Mouse (Mus musculus) G1E (cell line): ENCODE measurements at regions not wholly inside any gene's neighbourhood (a gene's known extent, or its start where the extent isn't known, plus 50 kb on each side); places are given as distances from the start of the nearest gene placed in this dataset.

ENCODE experiments used
- CTCF ChIP-seq: IDR thresholded peaks from 2 replicates; pipeline ENCODE4 v1.5.1; 2012; ENCODE audit warnings: low read depth, low read length, inconsistent platforms, mixed read lengths
- GATA1 ChIP-seq: IDR thresholded peaks from 2 replicates; pipeline ENCODE4 v1.6.1; 2012; ENCODE audit warnings: borderline replicate concordance, low read length, inconsistent platforms, mixed read lengths
- GATA2 ChIP-seq: IDR thresholded peaks from 2 replicates; pipeline ENCODE4 v1.6.1; 2012; ENCODE audit warnings: low read depth, low read length, inconsistent platforms, borderline replicate concordance
- POLR2AphosphoS5 ChIP-seq: IDR thresholded peaks from 2 replicates; pipeline ENCODE4 v1.6.1; 2012; ENCODE audit warnings: low read depth, low read length, inconsistent platforms; ENCODE audit not compliant: insufficient replicate concordance
- TAL1 ChIP-seq: conservative IDR thresholded peaks from 2 replicates; pipeline ENCODE4 v1.6.1; 2012; ENCODE audit warnings: low read depth, low read length, inconsistent platforms, mixed read lengths

DNA sequence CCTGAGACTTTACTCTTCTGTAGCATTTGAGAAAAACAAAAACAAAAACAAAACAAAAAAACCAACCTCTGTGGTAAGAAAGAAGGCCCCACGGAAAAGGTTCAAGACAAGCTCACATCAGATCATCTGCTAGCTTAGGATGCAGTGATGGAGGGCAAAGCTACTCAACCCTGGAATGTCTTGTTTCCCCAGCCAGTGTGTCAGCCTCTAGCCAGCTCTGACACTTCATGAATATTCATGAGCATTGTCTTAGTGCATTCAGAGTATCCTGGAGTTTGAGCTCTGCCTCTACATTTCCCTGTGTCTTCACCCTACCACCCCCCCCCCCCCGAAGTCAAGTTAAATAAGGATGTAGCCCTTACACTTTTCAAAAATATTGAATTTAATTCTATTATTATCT, 66.5 kb upstream of the Sh3bp4 start:
- TF ChIP-seq CTCF (no peak), GATA1 (no peak), POLR2AphosphoS5 (no peak), TAL1 (no peak), GATA2 (no peak)
